Mouse (Mus musculus) CD4-positive helper T cell, adult 2 months (primary cell): ENCODE results near the gene Exoc3l.
A peak's percentile ranks its signal among the peaks of the same experiment; 100 is the strongest.

Experiments used
- DNase-seq: peaks from one replicate; pipeline ENCODE4 v3.0.0-alpha.2; 2012; ENCODE audit warnings: low read depth, missing footprints, low spot score

Gene Exoc3l

DNA sequence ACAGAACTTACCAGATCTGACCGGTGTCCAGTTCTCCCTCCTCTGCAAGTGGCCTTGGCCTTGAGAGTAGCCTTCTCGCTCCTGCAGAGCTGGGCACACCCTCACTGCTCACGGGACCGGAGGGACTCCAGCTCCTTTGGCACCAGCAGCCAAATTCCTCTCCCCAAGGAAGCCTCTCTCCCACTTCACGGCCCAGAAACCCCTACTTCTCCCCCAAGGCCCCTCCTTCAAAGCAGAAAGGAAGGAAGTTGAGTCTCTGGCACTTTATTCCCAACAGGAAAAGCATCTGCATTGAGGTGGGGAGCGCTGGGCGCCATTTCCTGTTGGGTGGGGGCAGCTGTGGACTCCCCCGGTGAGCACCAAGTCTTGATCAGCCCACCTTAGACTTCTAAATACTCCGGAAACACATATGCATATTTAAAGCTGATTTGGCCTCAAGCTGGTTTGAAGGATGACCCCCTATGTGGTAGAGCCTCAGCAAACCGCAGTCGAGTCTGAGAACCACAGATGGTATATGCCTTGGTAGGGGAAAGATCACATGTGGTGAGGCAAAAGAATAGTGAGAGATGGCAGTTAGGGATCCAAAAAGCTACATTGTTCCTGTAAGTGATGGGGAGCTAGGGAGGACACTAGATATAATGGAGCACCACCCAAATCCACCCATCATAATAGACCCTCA is at the start of gene Exoc3l:
Exoc3l (minus strand) TSS at position 207 of the 679 bp plus-strand sequence.
- DNase-seq: no peak

DNA sequence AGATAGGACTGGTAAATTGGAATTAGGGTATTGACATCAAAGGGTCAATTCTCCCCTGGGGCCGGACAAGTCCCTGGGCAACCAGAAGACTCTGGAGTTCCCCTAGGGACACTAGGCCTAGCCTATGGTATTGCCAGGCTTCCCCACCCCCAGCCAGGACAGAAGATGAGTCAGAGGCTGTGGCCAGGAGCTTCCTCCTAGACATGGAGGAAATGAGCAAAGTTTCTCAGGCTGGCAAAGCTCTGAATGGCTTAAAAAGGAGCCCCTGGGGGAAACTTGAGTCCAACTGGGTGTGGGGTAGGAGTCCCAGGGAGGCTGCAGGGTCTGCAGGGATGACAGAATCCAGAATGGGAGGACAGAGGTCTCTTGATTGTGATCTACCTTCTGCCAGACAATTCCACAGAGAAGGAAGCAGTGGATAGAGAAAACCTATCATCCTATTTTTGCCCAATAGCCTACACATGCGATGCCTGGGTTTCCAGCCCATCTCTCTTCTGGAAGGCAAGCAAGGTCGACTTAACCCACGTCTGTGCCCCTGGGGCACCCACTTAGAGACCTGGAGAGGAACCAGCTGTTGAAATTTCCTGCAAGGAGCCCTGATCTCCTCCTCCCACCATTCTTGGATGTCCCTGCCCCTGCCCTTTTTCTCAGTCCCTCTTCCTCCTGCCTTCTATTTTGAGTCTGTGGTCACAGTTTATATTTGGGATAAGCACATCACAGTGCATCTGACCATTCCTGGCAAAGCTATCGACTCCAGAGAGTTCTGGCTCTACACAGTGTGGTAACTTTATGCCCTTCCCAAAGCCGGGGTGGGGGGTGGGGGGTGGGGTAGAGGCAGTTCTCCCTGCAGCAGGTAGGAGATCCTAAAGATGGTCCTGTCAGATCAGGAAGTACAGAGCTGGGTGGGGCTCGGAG is 49.4 kb upstream of the Exoc3l start:
- DNase-seq: no peak

DNA sequence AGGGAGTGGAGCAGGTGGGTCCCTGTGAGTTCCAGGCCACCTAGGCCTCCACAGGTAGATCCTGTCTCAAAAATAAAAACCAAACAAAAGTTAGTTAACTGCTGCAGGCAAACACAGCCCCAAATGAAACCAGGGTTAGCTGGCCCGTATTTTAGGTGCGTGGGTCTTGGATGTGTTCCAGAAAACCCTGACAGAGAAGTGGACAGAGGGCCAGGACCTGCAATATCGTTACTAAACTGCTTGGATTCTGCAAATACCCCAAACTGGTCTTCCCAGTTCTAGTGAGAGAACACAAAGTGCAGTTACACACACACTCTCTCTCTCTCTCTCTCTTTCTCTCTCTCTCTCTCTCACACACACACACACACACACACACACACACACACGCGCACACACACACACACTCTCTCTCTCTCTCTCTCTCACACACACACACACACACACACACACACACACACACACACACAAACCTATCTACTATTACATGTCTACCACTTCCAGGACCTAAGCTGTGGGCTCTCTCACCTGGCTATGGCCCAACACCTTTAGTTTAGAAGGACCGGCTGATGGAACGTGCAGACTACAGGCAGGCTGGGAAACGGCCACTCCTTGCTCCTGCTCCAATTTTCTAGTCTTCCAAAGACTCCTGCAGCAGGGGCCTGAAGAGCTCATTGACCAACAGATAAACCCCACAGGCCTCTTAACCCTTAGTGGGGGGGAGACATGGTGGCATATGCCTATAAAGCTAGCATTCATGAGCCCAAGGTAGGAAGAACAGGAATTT is 48.1 kb upstream of the Exoc3l start:
- no peak for DNase-seq

DNA sequence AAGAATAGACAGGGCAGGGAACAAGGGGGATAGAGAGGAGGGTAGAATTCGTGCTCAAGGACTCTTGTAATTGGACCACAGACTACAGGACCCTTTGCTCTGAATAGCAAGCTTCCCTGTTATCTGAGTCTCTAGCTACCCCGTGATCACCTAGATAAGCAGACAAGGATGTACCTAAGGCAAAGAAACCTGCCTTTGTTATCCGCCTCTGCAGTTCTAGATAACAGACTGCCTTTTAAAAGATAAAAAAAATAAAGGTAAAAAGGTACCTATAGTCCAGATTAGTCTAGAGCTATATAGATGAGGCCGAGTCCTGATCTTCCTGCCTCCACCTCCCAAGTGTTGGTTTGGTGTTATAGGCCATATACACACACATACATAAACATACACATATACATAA is 46.9 kb upstream of the Exoc3l start:
- no peak for DNase-seq

DNA sequence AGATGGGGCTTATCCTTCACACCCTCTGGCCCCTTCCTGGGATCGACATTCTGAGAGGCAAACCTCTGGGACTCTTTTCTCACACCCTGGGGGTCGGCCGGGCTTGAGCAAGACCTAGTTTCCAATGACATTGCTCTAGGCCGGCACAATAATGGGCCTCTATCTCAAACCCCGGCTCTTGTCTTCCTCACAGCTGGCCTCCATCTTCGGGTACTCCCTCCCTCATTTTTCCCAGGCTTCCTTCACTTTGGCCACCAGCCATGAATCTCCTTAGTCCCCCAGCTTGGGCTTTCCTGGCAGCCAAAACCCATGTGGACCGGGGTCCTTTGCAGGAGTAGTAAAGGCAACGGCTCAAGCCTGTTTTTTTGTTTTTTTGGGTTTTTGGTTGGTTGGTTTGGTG is 45.5 kb upstream of the Exoc3l start:
- no peak for DNase-seq

DNA sequence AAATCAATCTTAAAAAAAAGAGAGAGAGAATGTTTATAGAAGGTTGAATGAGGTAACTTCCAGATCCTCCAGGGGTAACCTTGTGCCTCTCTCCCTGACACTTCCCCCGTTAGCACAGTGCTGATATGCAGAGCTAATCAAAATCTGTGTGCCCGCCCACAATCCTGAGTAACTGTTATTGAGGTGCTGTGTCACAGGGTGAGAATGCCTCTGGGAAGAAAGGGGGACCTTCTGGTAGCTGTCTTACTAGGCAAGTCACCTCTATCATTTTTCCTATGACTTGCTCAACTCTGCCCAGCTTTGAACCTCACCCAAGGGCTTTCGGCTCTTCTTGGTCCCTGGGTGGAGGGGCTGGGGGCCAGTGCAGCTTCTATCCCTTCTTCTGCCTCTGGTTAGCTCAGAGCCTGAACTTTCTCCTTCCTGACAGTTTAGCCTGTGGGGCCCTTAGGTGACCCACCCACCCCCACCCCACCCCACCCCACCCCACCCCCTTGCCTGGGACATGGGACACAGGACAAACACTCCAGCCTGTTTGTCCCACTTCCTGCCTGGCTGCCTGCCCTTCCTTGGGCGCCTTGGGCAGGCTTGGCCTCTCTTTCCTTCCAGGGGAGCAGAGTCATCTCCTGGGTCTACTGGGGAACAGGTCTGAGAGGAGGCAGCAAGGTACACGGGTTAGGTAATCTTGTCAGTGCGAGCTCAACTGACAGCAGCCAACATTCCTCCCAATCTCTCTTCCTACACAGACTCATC is 44.2 kb upstream of the Exoc3l start:
- no peak for DNase-seq

DNA sequence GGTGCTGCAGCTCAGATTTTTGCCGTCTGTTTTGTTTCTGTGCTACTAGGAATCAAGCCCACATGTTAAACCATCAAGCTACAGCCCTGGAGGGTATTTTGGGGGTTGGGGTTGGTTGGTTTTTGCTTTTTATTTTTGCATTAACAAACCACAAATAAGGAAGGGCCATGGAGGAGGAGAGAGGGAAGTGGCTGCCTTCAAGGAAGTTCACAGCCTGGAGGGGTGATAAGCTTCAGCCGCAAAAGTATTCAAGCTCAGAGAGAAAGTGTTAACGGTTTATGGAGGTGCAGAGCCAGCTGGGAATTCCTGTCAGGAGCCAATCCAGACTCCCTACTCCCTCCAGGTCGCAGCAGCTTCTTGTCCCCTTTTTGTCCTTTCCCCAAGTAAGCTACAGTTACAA is 43.1 kb upstream of the Exoc3l start:
- DNase-seq: no peak

DNA sequence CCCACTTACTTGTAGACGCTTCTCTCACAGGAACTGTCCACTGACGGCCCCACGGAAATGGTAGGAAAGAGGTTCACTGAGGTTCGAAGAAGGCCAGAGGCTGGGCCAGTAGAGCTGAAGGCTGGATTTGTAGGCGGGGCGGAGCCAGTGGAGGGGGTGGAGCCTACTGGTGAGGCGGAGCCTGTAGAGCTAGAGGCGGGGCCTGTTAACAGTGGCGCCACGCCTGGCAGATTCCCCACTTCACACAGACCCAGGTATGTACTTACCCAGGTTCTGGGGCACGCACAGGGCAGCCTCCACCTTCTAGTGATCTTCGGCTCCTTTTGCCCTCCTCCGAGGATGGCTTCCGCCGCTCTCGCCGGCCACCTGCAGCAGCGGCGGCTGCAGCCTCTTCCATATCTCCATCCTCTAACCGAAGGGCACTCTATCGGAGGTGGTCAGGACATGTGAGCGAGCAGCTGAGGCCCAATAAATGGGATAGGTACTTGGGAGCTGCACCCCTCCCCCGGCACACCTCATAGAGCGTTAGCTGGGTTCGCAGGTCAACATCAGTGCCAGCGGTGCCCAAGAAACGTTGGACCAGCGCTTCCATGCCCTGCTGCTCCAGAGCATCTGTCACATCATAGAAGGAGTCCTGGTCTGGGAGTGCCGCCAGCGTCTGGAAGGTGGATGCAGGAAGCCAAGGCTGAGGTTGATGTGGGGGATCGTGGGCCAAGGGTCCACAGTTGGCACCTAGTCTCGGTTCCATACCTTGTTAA is 40.7 kb upstream of the Exoc3l start:
- no peak for DNase-seq

DNA sequence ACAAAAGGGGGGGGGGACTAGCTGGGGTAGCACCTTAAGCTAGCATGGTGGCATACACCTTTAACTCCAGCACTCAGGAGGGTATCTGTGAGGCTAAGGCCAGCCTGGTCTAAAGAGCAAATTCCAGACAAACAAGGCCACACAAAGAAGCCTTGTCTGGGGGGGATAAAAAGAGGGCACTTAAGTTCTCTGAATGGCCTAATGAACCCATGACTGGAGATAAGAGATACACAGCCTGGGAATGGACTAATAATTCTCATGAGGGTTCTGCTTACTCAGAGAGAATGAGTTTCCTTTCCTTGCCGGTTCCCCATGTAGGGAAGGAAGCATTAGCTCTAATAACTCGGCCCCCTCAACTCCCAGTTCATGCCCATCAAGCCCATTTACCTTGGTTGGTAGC is 36.6 kb upstream of the Exoc3l start:
- DNase-seq: no peak

DNA sequence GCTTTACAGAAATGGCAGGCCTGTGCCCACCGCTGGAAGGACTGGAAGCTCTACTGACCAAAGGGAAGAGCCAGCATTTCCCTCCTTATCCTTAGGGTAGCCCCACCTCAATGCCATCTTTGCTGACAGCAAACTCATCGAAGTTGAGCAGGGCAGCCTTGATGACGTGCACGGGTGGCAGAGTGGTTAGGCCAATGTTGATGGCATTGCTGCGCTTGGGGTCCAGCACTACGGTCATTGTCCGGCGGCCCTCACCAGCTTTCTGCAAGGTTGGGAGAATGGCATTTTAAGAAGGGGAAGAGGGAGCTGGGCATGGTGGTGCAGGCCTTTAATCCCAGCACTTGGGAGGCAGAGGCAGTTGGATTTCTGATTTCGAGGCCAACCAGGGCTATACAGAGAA is 36.0 kb upstream of the Exoc3l start:
- no peak for DNase-seq

DNA sequence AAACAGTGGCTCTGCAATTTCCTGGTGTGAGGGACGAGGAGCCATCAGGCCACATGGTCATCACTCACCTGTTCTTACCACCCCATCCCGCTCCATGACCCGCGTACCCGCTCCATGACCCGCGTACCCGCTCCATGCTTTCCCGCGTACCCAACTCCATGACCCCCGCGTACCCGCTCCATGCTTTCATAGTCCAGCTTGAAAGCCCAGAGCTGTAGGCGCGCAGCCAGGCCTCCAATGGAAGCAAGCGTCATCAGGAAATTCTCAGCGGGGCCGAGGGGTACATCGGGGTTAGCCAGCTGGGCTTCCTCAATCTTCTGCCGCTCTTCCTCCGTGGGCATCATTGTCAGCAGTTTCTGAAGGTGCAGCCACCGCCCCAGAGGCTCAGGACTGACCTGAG is 35.6 kb upstream of the Exoc3l start:
- no peak for DNase-seq

DNA sequence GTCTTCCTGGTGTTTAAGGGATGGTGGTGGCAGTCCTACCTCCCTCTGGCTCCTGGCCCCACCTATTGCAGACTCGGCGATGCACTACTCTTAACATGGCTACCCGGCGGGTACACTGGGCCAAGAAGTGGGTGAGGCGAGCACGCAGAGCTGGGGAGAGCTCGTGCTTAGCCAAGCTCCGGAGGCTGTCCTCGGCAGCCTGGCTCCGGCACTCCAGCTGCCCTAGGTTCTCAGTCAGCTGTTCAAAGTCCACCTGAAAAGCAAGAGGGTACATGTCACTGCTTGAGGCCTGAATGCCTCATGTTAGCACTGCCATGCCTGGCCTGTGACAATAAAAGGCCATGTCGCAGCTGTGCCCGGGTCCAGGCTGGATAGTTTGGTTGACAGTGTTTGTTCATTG is 34.4 kb upstream of the Exoc3l start:
- no peak for DNase-seq

DNA sequence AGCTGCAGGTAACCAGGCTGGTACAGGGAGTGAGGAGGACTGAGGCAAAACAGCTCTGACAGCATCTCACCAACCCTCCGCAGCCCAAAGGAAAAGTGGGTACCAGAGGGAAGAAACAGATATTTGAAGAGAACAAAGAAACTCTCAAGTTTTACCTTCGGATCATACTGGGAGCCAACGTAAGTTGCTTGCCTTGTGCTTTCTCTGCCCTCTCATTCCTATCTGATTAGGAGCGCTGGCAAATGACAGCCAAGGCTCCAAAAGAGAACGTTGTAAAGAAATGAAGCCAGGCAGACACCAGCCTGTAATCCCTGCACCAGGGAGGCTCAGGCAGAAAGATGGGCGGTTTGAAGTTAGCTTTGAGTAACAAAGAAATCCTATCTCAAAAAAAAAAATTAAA is 31.1 kb upstream of the Exoc3l start:
- no peak for DNase-seq

DNA sequence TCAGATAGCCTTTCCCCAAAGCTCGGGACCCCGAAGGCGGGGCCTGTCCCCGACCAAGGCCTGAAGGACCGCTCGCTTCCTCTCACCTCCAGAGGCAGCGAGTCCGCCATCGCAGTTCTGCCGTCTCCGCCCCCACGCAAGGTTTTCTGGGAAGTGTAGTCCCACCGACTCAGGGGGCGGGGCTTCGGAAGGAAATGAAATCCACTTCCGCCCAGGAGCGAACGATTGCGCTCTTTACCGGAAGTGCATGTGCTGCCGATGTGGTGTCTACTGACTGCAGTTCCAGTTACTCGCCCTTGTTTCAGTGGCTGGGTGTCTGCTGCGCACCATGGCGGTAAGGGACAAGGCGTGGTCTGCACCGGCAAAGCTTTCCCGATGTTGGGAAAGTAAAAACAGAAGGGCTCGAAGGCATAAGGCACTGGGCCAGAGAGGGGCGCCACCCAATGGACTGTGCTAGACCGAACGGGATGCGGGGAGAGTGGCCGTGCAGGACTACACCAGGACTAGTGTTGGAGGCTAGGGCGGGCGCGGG is 30.3 kb upstream of the Exoc3l start, which contains the start of the genes Lrrc29 and Tmem208:
Lrrc29 (minus strand) TSS at position 138 of the 532 bp plus-strand sequence.
Tmem208 (plus strand) TSS at position 214 of the 532 bp plus-strand sequence.
- peak; percentile 96 for DNase-seq

DNA sequence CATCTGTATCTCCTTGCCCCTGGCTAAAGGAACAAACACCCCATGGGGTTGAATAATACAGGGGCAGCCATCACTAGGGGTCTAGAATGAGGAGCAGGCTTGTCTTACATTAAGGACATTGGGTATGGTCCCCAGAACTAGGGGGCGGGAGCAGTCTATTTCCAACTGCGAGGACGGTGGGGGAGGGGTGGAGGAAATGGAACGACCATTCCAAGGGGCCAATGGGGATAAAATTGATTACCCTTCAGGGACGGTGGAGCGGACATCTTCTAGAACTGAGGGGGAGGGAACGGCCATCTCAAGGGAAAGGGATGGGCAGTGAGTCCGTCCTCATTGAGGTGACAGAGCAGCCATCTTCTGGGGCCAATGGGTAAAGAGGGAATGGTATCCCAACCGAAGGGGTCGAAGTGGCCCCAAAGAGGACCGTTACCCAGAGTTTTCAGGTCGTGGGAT is 29.8 kb upstream of the Exoc3l start:
- peak; percentile 26 for DNase-seq

DNA sequence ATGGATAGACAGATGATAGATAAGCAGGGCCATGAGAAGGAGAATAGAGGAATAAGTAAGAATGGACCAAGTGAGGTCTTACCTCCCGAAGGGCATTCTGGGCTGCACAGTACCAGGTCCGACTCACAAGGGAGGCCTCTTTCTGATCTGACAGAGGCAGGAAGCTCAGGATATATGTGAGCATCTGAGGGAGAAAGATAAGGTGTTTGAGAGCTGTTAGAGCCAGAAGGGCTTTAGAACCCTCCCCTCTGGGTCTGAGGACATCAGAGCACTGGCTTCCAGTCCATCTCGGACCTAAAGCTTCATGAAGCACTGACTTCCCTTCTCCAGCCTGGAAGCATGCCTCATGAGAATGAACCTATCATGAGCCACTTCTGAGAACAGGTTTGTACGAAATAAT is 27.3 kb upstream of the Exoc3l start:
- DNase-seq: no peak

DNA sequence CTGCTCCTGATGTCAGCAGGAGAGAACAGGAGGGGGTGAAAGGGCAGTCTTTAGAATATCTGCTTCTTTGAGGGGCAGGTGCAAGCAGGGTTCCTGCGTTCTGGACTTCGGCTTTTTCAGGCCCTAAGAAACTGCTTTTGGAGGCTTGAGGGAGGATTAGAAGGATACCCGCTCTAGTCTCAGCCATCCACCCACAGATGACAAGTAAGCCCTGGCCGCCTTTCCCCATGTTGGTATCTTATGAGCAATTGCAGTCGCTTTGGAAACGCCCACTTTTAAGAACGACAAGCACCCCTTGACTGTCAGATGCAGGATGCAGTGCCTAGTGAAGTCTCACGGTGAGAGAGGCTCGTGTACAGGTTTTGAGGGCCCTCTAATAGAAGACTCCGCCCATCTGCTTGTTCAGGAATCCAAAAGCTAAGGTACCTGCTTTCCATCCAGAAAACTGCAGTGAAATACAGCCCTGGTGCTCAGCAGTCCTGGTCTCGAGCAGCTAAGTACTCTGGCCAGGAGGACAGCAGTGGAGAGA is 22.8 kb upstream of the Exoc3l start:
- DNase-seq: no peak

DNA sequence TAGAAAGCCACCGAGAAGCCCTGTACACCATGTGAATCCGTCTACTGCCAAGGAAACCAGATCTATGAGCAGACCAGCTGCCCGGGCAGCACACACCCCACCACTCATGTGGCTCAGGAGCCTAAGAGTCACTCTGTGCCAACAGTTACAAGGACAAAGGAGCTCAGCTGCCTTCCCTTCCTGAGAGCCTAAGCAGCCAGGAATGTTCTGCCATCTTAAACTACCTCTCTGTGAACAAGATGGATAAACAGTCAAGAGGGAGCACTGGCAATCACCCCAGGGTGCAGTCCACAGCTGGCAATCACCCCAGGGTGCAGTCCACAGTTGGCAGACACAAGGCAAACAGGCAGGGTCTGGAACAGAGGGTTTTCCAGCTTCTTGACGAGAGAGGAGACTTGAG is 22.0 kb upstream of the Exoc3l start:
- no peak for DNase-seq

DNA sequence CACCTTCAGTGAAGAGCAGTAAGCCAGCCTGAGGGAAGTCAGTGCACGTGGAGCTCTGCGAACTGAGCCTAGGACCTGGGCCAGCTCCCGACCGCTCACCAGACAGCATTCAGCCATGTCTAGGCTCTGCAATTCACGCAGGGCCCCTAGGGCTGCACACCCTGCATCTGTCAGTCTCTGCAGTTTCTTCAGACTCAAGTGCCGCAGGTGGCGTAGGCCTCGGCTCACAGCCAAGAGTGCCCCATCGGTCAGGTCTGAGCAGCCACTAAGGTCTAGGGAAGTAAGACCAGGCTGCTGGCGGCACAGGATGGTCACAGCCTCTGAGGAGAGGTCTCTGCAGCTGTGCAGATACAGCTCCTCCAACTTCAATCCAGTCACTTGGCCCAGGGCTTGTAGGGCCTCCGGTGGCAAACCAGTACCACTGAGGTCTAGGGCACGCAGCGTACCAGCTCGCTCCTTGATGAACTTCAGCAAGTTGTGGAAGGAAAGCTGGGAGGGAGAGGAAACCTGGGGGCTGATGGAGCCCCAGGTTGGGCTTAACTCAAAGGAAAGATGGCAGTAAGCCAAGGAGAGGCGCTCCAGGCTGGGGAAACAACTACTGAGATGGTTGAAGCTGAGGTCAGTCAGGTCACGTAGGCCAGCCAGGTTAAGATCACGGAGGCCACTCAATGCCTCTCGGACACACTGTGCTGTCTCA is 19.3 kb upstream of the Exoc3l start:
- DNase-seq: no peak
